Mouse (Mus musculus) mesoderm, embryonic 11.5 days (tissue): Measurements from ENCODE around the gene Adam1a.
"Not testable (repeated sequence)": the region's sequence is repeated elsewhere in the genome, so short reads cannot be mapped to it uniquely, and the experiment has no call there.

Experiments
- DNase-seq: peaks from one replicate; pipeline ENCODE4 v3.0.0-alpha.2; 2012; ENCODE audit warnings: low read depth, low spot score

Gene Adam1a

DNA sequence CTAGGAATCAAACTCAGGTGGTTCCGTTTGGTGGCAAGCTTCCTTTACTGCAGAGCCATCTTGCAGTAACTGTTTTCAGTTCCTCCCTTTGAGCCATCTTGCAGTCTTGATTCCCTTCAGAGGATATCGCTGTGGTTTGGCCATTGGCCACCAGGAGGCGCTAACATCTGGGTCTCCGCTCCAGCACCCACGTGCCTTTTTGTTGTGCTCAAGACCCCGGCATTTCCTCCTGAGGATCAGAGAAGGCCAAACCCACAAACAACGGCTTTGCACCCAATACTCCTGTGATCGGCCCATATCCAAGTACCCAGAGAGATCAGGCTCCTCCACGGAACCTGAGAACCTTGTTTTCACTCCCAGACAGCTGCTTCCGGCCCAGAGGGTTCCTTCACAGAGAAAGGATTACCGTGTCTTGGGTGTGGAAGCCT lies 19.2 kb upstream of the Adam1a start:
- peak; percentile 92 for DNase-seq

DNA sequence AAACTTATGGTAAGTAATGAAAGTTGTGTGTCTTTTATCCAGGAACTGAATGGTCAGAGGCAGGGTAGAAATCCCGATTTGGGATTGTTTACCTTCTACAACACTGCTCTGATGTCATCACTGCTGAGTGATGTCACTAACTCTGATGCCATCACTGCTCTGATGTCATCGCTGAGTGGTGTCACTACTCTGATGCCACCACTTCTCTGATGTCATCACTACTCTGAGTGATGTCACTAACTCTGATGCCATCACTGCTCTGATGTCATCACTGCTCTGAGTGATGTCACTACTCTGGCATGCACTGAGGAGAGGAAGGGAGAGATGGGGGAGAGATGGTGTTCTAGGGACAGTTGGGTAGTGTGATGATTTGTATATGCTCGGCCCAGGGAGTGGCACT lies 17.2 kb upstream of the Adam1a start:
- peak; percentile 30 for DNase-seq

GRCm38 (mm10) chr5:121549196-121549595 lies 3.9 kb upstream of the Adam1a start:
- no peak for DNase-seq

- DNase-seq: no peak
Observed at GRCm38 (mm10) chr5:121547084-121547483, 1.8 kb upstream of the Adam1a start.

GRCm38 (mm10) chr5:121546530-121546895 lies 1.2 kb upstream of the Adam1a start:
- DNase-seq: peak; percentile 61

- peak; percentile 98 for DNase-seq
Observed at GRCm38 (mm10) chr5:121545793-121546529, 679 bp upstream of the Adam1a start, which contains the start of gene Mapkapk5. Mapkapk5 (minus strand) TSS chr5:121545905.

GRCm38 (mm10) chr5:121543370-121543769 lies 1.9 kb downstream of the Adam1a start:
- DNase-seq: no peak

DNA sequence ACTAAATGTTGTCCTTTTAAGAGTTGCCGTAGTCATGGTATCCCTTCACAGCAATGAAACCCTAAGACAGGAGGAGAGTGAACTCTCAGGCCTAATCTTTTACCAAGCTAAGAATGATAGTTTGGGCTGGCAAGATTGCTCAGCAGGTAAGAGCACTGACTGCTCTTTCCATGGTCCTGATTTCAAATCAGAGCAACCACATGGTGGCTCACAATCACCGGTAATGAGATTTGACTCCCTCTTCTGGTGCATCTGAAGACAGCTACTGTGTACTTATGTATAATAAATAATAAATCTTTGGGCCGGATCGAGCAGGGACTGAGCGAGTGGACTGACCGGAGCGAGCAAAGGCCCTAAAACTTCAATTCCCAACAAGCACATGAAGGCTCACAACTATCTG lies 4.0 kb downstream of the Adam1a start:
- DNase-seq: no peak

- DNase-seq: no peak
Observed at GRCm38 (mm10) chr5:121540066-121540465, 5.2 kb downstream of the Adam1a start.

- no peak for DNase-seq
Observed at GRCm38 (mm10) chr5:121537588-121537987, 7.7 kb downstream of the Adam1a start.

- no peak for DNase-seq
Observed at GRCm38 (mm10) chr5:121536921-121537555, 8.2 kb downstream of the Adam1a start.

GRCm38 (mm10) chr5:121535116-121535515 lies 10.2 kb downstream of the Adam1a start:
- no peak for DNase-seq

DNA sequence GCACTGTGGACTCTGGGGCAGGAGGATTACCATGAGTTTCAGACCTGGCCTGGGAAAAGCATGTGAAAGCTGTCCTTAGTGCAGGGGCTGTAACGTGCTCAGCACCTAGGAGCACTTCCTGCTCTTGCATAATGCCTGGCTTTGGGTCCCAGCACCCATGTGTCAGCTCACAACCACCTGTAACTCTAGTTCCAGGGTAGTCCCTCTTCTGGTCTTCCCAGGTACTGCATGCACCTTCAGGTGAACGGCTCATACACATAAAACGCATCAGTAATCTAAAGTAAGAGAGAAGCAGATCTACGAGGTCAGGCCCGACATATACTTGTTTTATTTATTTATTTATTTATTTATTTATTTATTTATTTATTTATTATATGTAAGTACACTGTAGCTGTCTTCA lies 10.8 kb downstream of the Adam1a start:
- DNase-seq: peak; percentile 30

GRCm38 (mm10) chr5:121526961-121527360 lies 18.3 kb downstream of the Adam1a start:
- peak; percentile 12 for DNase-seq

DNA sequence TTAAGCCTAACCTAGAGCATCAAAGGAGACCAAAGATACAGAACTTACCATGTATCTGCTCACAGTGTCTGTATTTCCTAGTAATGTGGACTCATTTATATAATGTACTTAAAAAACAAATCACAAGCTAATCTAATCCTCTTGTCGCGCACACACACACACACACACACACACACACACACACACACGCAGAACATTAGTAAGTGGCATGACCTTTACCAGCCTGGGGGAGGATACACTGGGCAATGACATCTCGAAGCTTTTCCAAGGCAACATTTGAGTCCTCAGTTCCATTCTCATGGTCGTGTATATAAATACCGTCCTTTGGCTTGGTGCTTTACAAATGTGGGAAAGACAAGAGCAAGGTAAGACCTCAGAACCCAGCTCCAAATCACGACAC lies 18.8 kb downstream of the Adam1a start:
- no peak for DNase-seq

DNA sequence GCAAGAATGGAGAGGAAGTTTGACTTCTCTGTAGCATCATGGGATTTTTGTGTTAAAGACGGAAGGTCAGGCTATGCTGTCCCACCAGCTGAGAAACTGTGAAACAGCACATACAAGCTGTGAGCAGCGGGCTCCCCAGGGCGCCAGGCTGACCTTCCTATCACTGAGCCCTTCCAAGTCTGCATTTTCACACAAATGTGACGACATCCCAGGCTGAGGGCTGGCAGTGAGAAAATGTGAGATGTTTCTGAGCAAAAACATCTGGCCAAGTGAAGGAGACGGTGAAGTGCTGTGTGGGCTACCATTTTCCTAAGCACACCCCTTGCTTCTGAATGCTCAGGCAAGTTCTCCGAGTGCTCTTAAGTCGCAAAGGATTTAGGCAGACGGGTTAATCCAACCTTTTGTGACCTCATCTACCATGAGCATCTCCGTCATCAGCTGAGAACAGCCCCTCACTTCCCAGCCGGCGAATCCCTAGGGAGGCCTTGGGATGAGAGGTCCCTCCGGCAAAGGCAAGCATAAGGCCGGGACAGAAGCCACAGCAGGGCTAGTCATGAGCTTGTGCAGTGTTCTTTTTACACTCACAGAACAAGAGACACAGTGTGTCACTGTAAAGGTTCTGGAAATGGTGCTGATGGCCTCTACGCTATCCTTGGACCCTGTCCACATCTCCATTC lies 19.4 kb downstream of the Adam1a start:
- DNase-seq: no peak

DNA sequence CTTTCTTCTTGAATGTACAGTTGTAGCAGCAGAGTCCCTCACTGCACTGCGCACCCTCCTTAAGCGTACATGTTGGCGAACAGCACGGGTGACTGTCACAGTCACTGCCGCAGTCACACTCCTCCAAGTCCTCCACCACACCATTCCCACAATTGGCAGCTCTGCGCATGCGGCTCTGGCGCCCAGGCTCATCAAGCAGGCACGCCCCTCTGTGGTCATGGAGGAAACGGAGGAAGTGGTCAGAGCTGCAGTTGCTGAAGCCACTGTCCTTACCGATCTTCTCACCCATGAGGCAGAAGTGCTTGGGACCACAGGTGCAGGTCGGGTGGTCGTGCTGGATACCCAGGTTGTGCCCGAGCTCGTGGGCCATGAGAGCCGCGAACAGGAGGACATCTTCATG lies 25.5 kb downstream of the Adam1a start:
- not testable (repeated sequence) for DNase-seq

GRCm38 (mm10) chr5:121518983-121519382 lies 26.3 kb downstream of the Adam1a start:
- no peak for DNase-seq

DNA sequence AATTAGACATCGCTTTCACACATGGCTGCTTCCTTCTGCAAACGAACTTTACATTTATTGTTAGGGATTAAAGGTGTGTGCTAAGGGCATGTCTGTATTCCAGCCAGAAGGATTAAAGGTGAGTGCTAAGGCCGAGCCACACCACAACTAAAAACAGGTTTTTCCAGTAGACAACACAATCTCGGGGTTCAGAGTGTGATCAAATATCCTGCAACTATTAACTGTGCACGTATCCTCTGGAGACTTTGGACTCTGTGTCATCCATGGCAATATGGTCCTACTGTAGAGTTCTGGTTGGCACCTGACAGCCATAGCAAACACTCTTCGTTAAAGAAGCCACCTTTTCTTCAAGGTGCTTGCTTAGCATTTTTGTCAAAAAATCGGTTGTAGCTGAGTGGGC lies 35.3 kb downstream of the Adam1a start:
- no peak for DNase-seq

DNA sequence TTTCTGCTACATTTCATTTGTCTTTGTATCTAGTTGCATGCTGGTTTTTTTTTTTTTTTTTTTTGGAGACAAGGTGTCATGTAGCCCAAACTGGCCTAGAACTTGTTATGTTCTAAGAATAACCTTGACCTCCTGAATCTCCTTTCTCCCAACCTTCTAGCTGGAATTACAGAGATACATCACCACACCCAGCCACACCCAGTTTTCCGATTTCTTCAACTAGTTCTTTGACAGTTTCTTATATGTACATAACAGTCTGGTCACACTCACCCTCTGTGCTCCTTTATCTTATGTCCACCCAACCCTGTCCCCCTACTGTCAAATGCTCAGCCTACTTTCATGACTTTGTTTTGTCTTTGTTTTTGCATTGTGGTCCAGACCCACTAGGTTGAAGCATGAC lies 38.4 kb downstream of the Adam1a start:
- DNase-seq: no peak

DNA sequence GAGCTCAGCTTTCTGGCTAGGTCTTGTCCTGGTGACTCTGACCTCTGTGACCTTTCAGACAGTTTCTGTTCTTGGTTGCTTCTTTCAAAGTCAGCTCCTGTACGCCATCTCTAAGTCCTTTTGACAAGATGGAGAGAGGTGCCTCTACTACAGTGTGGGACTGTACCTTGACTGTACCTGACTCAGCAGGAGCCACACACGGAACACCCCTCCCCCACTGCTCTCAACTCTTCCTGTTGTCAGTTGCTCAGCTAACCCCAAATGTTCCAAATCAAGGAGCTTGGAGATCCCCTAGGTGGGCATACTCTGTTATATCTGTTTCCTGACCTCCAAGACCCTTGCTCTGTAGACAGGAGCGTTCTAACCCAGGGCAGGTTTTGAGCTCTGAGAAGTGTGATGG lies 42.1 kb downstream of the Adam1a start, which contains the start of gene Adam1b:
Gene Adam1b (minus strand): TSS at position 205 of the 400 bp plus-strand sequence.
- DNase-seq: no peak

GRCm38 (mm10) chr5:121501424-121501996 lies 43.8 kb downstream of the Adam1a start:
- DNase-seq: not testable (repeated sequence)
